Mouse (Mus musculus): ENCODE results near the gene Pla2r1. TPM values are rescaled to one million over a fixed set of nuclear protein-coding genes. Genes with fewer than 3 reads are reported as not detected.

Gene Pla2r1
- polyA plus RNA-seq, 1 experiment from 2014 or later = 0.09 TPM

DNA sequence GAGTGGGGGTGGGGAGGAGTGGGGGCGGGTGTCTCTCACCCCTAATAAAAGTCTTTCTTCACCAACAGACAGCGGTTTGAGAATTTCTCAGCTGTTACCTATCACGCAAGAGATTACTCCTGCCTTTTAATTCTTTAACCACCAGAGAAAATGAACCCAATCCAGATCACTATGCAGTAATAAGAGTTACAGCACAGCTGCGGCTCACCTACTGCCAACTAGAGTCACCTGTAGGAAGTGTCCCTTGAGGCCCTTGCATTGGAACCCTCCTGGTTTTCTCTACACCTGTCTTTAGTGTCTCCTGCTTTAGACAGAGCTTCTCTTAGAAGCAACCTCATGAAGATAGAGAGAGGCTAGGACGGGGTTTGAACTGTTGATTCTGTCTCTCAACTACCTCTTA lies 11.4 kb downstream of the Pla2r1 start:
- Histone ChIP-seq H3K9me3 (replicated peaks) (no peaks in the 10 kb centered on the region), H3K4me3 (replicated peaks) (no peak overlapping the region), H3K36me3 (no peaks in the 10 kb centered on the region), H3K4me2 (no peak overlapping the region), H3K4me1 (replicated peaks) (no peaks in the 10 kb centered on the region), H3K27ac (no peak overlapping the region), H3K9ac (no peak overlapping the region), H3K27me3 (no peaks in the 10 kb centered on the region)
- ATAC-seq (ENCODE audit: low read depth) (no peak), DNase-seq (no peak)
- 40% methylated on average over 5 of the region's 5 CpGs for WGBS (ENCODE audit: insufficient replicate concordance)

- Histone ChIP-seq H3K27ac (no peak overlapping the region), H3K9ac (no peak overlapping the region), H3K4me3 (replicated peaks) (no peak overlapping the region), H3K9me3 (replicated peaks) (no peaks in the 10 kb centered on the region), H3K4me2 (no peak overlapping the region), H3K4me1 (replicated peaks) (no peaks in the 10 kb centered on the region), H3K27me3 (no peaks in the 10 kb centered on the region), H3K36me3 (no peaks in the 10 kb centered on the region)
- WGBS (ENCODE audit: insufficient replicate concordance) = 79% methylated on average over 8 of the region's 8 CpGs
- no peak for DNase-seq
- no peak for ATAC-seq (ENCODE audit: low read depth)
Observed at GRCm38 (mm10) chr2:60540346-60540745, 12.8 kb downstream of the Pla2r1 start.

DNA sequence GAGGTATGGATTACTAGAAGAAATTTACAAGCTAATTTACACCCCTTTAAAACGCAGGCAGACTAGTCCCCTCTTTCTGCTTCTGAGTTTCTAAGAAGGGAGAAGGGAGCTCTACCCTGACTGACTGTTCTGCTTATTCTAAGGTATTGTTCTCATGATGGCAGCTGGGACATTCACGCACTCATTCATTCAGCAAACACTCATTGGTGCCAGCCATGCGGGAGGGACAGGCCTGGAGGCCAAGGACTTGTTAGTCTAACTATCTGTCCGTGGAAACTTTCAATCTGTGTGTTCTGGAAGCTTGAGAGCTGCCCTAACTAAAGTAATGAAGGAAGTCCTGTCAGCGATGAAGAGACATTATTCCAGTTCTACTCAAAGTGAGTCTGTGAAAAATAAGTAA lies 14.4 kb downstream of the Pla2r1 start:
- no peaks in the 10 kb centered on the region for H3K27me3 ChIP-seq
- DNase-seq (no peak), ATAC-seq (ENCODE audit: low read depth) (no peak)
- H3K9me3 ChIP-seq (replicated peaks) = no peaks in the 10 kb centered on the region
- H3K4me2 ChIP-seq = no peak overlapping the region
- H3K4me1 ChIP-seq (replicated peaks) = no peaks in the 10 kb centered on the region
- WGBS (ENCODE audit: insufficient replicate concordance) = 63% methylated on average over 5 of the region's 5 CpGs
- no peaks in the 10 kb centered on the region for H3K36me3 ChIP-seq
- H3K4me3 ChIP-seq (replicated peaks) = no peak overlapping the region
- no peak overlapping the region for H3K27ac ChIP-seq
- no peak overlapping the region for H3K9ac ChIP-seq

DNA sequence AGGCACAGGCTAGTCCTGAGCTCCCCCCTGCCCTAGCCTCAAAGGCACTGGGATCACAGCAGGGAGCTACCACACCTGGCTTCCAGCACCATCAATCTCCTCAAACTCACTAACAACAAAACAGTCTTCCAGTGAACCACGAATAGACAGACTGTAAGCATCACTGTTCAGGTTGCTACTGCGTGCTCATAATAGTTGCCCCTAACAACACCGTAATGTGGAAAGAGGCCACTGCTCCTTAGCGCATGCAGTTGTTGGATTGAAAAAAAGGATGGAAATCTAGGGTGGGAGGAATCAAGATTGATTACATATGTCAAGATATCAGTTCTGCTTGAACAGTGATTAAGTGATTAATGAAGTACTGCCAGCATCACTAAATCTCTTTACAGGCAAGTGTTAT lies 14.8 kb downstream of the Pla2r1 start:
- H3K9me3 ChIP-seq (replicated peaks) = no peaks in the 10 kb centered on the region
- H3K27ac ChIP-seq = no peak overlapping the region
- H3K4me3 ChIP-seq (replicated peaks) = no peak overlapping the region
- WGBS (ENCODE audit: insufficient replicate concordance) = 82% methylated on average over 4 of the region's 4 CpGs
- no peaks in the 10 kb centered on the region for H3K36me3 ChIP-seq
- H3K9ac ChIP-seq = no peak overlapping the region
- no peaks in the 10 kb centered on the region for H3K4me1 ChIP-seq (replicated peaks)
- ATAC-seq (ENCODE audit: low read depth) (no peak), DNase-seq (no peak)
- no peaks in the 10 kb centered on the region for H3K27me3 ChIP-seq
- no peak overlapping the region for H3K4me2 ChIP-seq

DNA sequence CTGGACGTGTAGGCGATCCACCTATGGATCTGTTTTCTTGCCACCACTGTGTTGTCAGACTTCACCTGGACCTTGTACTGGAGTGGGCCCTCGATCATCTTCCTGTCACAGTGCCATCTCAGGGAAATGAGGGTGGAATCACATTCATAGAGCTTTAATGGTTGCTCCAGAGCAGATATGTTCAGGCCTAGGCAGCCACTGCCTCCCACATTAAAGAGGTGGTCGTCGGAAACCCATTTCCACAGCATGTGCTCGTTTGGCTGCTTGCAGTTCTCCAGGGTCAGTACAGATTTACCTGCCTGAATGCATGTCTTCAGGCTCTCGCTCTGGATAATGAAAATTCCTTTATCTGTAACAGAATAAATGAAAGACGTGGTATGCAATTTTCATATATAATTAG lies 18.4 kb downstream of the Pla2r1 start:
- 69% methylated on average over 8 of the region's 8 CpGs for WGBS (ENCODE audit: insufficient replicate concordance)
- H3K27ac ChIP-seq = no peak overlapping the region
- no peak for DNase-seq

GRCm38 (mm10) chr2:60533026-60533425 lies 20.1 kb downstream of the Pla2r1 start:
- no peak overlapping the region for H3K4me2 ChIP-seq
- ATAC-seq (ENCODE audit: low read depth) = no peak
- no peak overlapping the region for H3K27ac ChIP-seq
- H3K27me3 ChIP-seq = no peaks in the 10 kb centered on the region
- H3K9me3 ChIP-seq (replicated peaks) = no peaks in the 10 kb centered on the region
- no peaks in the 10 kb centered on the region for H3K4me1 ChIP-seq (replicated peaks)
- 70% methylated on average over 3 of the region's 3 CpGs for WGBS (ENCODE audit: insufficient replicate concordance)
- no peak overlapping the region for H3K9ac ChIP-seq
- H3K36me3 ChIP-seq = no peaks in the 10 kb centered on the region
- H3K4me3 ChIP-seq (replicated peaks) = no peak overlapping the region
- no peak for DNase-seq

More for the DNA sequence above, 18.4 kb downstream of the Pla2r1 start:
- no peaks in the 10 kb centered on the region for H3K4me1 ChIP-seq (replicated peaks)
- no peak overlapping the region for H3K4me3 ChIP-seq (replicated peaks)
- no peaks in the 10 kb centered on the region for H3K36me3 ChIP-seq
- H3K9me3 ChIP-seq (replicated peaks) = no peaks in the 10 kb centered on the region
- H3K4me2 ChIP-seq = no peak overlapping the region
- no peak overlapping the region for H3K9ac ChIP-seq
- no peak for ATAC-seq (ENCODE audit: low read depth)
- no peaks in the 10 kb centered on the region for H3K27me3 ChIP-seq

DNA sequence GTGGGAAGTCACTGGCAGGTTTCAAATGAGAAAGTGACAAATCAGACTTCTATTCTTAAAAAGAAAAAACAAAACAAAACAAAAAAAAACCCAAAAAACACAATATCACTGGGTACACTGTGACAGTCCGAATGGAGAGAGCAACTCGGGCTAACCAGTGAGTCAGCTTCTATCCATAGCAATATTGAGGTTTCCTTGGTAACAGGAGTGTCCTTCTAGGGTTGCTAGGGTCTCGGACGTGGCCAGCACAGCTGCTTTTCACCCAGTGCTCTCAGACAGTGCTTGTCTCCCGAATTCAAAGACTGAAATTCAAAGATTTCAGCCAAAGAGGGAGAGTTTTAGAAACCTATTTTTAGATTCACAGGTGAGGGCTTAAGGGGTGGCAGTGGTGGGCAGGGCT lies 20.6 kb downstream of the Pla2r1 start:
- H3K4me3 ChIP-seq (replicated peaks) = no peak overlapping the region
- no peaks in the 10 kb centered on the region for H3K4me1 ChIP-seq (replicated peaks)
- DNase-seq (no peak), ATAC-seq (ENCODE audit: low read depth) (no peak)
- no peak overlapping the region for H3K4me2 ChIP-seq
- no peaks in the 10 kb centered on the region for H3K27me3 ChIP-seq
- 55% methylated on average over 5 of the region's 5 CpGs for WGBS (ENCODE audit: insufficient replicate concordance)
- H3K36me3 ChIP-seq = no peaks in the 10 kb centered on the region
- H3K9me3 ChIP-seq (replicated peaks) = no peaks in the 10 kb centered on the region
- no peak overlapping the region for H3K9ac ChIP-seq
- H3K27ac ChIP-seq = no peak overlapping the region

DNA sequence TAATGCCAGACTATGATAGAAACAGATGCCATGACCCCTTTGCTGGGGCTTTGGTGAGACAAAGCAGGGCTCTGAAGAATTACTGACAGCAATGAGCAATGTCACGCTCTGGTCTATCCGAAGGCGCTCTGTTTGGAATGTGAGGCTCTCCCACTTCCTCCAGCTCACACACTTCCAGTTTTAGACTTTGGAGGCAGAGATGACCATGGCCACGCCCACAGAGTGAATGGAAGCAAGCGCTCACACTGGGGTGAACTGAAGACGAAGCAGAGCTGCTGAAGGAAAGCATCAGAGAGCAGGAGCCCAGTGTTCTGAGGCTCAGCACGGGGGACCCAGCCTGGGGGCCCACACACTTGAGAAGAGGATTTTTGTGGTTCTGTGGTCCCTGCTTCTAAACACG lies 37.3 kb downstream of the Pla2r1 start:
- no peak overlapping the region for H3K4me2 ChIP-seq
- H3K27me3 ChIP-seq = no peaks in the 10 kb centered on the region
- H3K9ac ChIP-seq = no peak overlapping the region
- no peak overlapping the region for H3K27ac ChIP-seq
- H3K4me3 ChIP-seq (replicated peaks) = no peak overlapping the region
- 42% methylated on average over 8 of the region's 8 CpGs for WGBS (ENCODE audit: insufficient replicate concordance)
- H3K4me1 ChIP-seq (replicated peaks) = no peaks in the 10 kb centered on the region
- no peaks in the 10 kb centered on the region for H3K9me3 ChIP-seq (replicated peaks)
- DNase-seq = no peak
- no peaks in the 10 kb centered on the region for H3K36me3 ChIP-seq
- no peak for ATAC-seq (ENCODE audit: low read depth)

- WGBS (ENCODE audit: insufficient replicate concordance) = 63% methylated on average over 4 of the region's 4 CpGs
- DNase-seq (no peak), ATAC-seq (ENCODE audit: low read depth) (no peak)
- H3K4me2 ChIP-seq = no peak overlapping the region
- no peak overlapping the region for H3K27ac ChIP-seq
- no peaks in the 10 kb centered on the region for H3K27me3 ChIP-seq
- no peak overlapping the region for H3K4me3 ChIP-seq (replicated peaks)
- no peaks in the 10 kb centered on the region for H3K9me3 ChIP-seq (replicated peaks)
- no peaks in the 10 kb centered on the region for H3K36me3 ChIP-seq
- H3K9ac ChIP-seq = no peak overlapping the region
- H3K4me1 ChIP-seq (replicated peaks) = no peaks in the 10 kb centered on the region
Observed at GRCm38 (mm10) chr2:60514863-60515262, 38.2 kb downstream of the Pla2r1 start.

GRCm38 (mm10) chr2:60510718-60511117 lies 42.4 kb downstream of the Pla2r1 start:
- H3K36me3 ChIP-seq = no peaks in the 10 kb centered on the region
- no peaks in the 10 kb centered on the region for H3K4me1 ChIP-seq (replicated peaks)
- H3K9me3 ChIP-seq (replicated peaks) = no peaks in the 10 kb centered on the region
- H3K9ac ChIP-seq = no peak overlapping the region
- no peak for ATAC-seq (ENCODE audit: low read depth)
- no peak for DNase-seq
- H3K4me2 ChIP-seq = no peak overlapping the region
- no peak overlapping the region for H3K27ac ChIP-seq
- no peak overlapping the region for H3K4me3 ChIP-seq (replicated peaks)
- H3K27me3 ChIP-seq = no peaks in the 10 kb centered on the region
- 56% methylated on average over 1 of the region's 1 CpGs for WGBS (ENCODE audit: insufficient replicate concordance)

DNA sequence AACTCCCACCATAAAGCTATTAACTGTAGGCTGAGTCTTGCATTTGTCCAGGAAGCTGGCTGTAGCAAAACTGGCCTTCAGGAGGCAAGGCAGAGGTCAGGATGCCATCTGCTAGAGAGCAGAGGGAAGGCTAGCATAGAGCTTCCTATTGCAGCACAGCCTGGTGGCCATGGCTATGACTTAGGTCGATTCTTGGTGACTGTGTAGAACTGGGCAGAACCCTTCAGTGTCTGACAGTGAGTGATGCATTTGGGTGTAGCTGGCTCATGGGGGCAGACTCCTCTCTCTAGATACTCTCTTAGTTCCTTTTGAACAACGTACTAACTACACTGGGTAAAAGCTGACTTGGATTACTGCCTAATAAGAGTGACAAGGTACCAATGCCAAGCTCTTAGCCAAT lies 48.0 kb downstream of the Pla2r1 start:
- Histone ChIP-seq H3K4me1 (replicated peaks) (no peaks in the 10 kb centered on the region), H3K27ac (no peak overlapping the region), H3K4me3 (replicated peaks) (no peak overlapping the region), H3K9ac (no peak overlapping the region), H3K9me3 (replicated peaks) (no peaks in the 10 kb centered on the region), H3K27me3 (no peaks in the 10 kb centered on the region), H3K4me2 (no peak overlapping the region), H3K36me3 (no peaks in the 10 kb centered on the region)
- ATAC-seq (ENCODE audit: low read depth) (no peak), DNase-seq (no peak)
- WGBS (ENCODE audit: insufficient replicate concordance) = 35% methylated on average over 2 of the region's 2 CpGs

DNA sequence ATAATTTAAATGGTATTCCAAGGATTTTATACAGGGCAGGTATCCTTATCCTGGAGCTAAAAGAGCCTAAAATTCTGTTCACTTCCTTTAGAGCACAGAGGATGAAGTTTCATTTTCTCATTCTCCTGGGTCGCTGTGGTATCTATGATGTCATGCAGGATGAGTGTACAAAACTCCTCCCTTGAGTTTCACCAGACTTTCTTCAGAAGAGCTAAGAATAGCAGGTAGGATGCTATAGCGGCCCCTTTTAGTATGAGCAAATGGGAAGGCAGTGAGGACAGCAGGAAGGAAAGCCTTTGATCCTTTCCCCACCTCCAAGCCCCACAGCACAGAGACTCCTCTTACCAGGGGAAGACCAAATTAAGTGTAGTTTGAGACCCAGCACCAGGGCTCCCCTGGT lies 48.4 kb downstream of the Pla2r1 start:
- Histone ChIP-seq H3K4me3 (replicated peaks) (no peak overlapping the region), H3K4me1 (replicated peaks) (no peaks in the 10 kb centered on the region), H3K4me2 (no peak overlapping the region), H3K27ac (no peak overlapping the region), H3K36me3 (no peaks in the 10 kb centered on the region), H3K9ac (no peak overlapping the region), H3K9me3 (replicated peaks) (no peaks in the 10 kb centered on the region), H3K27me3 (no peaks in the 10 kb centered on the region)
- ATAC-seq (ENCODE audit: low read depth) (no peak), DNase-seq (no peak)
- WGBS (ENCODE audit: insufficient replicate concordance) = 28% methylated on average over 2 of the region's 2 CpGs

DNA sequence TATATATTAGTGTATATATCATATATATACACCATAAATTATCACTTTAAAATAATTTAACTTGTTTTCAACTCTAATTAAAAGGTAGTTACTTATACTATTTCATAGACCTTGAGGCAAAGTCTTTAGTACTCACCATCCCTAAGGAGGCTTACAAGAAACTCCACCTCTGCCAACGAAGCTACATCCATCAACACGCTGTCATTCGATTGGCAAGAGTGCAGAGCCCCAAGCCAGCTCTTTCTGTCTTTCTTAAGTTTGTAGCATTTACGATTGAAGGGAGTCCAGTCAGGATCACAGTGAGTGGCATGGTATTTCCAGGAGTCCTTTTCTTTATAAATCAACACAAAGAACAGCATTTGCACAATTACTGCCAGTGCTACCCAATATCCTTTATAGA lies 49.1 kb downstream of the Pla2r1 start:
- DNase-seq (no peak), ATAC-seq (ENCODE audit: low read depth) (no peak)
- Histone ChIP-seq H3K36me3 (no peaks in the 10 kb centered on the region), H3K4me2 (no peak overlapping the region), H3K27me3 (no peaks in the 10 kb centered on the region), H3K4me1 (replicated peaks) (no peaks in the 10 kb centered on the region), H3K9me3 (replicated peaks) (no peaks in the 10 kb centered on the region), H3K27ac (no peak overlapping the region), H3K4me3 (replicated peaks) (no peak overlapping the region), H3K9ac (no peak overlapping the region)
- 68% methylated on average over 4 of the region's 4 CpGs for WGBS (ENCODE audit: insufficient replicate concordance)

Measured in liver, embryonic 13.5 days (tissue).